Mouse (Mus musculus) liver, postnatal 0 days (tissue): ENCODE results near the gene Atxn7l1.

Source experiments
- CTCF ChIP-seq: sonication (generic); IDR thresholded peaks from 2 replicates; pipeline ENCODE4 v1.5.1; 2016; ENCODE audit warnings: antibody characterized with exemption, low read depth
- EP300 ChIP-seq: IDR thresholded peaks from 2 replicates; pipeline ENCODE4 v1.6.1; 2016; ENCODE audit warnings: antibody characterized with exemption, low read depth, mild to moderate bottlenecking

GRCm38 (mm10) chr12:33129410-33129809 lies 18.1 kb upstream of the Atxn7l1 start:
- TF ChIP-seq CTCF = no peak
- TF ChIP-seq EP300 = no peak
